Mouse (Mus musculus) left cerebral cortex, adult 9 months (tissue): ENCODE measurements at regions not wholly inside any gene's neighbourhood (a gene's known extent, or its start where the extent isn't known, plus 50 kb on each side); places are given as distances from the start of the nearest gene placed in this dataset.

Experiments
- DNase-seq, 2 experiments: peaks; one replicate each; pipeline ENCODE4 v3.0.0; 2022; ENCODE audit warnings: low spot score in 2 of 2

DNA sequence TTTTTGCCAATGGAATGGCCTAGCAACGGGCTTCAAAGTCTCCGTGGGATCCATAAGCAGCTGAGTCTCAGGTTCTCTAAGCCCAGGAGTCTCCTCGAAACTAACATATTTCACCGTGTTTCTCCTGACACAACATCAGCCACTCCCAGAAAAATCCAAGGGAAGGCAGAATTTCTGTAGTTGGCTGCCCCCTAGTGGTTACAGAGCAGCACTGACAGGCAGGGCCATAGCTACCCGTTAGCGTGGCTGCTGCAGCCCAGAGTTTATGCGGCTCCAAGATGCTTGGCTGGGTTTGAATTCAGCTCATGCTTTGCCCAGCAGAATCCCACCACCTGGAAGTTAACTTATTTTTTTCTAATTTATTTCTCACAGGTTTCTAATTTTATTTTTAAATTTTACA is 140.9 kb upstream of the Tmem164 start:
- peak; percentile 11 to 68 for DNase-seq

DNA sequence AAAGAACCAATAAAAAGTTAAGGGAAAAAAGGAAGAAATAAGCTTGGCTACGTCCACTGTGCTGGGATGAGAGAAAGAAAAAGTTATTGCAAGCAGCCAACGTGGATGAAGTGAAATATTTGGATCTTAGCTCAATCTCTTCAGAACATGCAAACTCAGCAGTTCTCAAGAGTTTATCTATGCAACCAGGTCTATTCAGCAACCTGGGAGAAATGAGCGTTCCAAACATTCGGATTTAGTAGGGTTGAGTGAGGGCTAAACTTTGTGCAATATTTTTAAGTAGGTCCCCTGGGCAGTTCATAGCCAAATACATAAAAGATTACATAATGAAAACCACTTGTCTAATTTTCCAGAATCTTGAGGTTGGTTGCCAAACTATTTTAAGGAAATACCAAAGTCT is 129.0 kb upstream of the Tmem164 start:
- DNase-seq, result no peak

DNA sequence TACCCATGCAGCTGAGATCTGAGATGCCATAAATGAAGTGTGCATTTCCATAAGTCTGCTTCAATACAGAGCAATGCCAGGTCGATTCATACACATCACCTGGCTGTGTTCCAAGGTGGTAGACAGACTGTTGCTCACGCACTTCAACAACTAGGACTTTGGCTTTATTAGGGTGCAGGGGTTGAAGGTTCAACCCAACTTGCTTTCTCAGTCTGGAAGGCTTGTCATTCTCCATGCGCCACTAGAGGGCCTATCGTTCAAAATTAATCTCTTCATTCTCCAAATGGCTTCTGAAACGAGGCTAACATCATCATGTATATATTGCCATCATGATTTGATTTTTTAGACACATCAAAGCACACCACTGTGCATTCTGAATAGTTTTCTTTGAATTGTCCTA is 127.0 kb upstream of the Tmem164 start:
- peak in 1 of 2 experiments; percentile 51 for DNase-seq

DNA sequence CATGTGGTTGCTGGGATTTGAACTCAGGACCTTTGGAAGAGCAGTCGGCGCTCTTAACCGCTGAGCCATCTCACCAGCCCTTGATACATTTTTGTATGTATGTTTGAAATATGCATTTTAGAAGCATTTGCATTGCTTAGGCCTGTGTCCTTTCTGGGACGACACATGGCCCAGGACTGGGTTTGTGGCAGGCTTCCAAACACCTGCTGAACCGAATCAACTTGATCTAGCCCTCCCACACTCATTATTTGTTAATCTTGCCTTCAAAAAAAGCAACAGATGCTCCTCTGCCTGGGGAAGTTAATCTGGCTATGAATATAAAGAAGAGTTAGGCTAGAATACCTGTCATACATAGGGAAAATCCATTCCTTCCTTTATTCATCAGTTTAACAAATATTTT is 123.7 kb upstream of the Tmem164 start:
- no peak for DNase-seq

DNA sequence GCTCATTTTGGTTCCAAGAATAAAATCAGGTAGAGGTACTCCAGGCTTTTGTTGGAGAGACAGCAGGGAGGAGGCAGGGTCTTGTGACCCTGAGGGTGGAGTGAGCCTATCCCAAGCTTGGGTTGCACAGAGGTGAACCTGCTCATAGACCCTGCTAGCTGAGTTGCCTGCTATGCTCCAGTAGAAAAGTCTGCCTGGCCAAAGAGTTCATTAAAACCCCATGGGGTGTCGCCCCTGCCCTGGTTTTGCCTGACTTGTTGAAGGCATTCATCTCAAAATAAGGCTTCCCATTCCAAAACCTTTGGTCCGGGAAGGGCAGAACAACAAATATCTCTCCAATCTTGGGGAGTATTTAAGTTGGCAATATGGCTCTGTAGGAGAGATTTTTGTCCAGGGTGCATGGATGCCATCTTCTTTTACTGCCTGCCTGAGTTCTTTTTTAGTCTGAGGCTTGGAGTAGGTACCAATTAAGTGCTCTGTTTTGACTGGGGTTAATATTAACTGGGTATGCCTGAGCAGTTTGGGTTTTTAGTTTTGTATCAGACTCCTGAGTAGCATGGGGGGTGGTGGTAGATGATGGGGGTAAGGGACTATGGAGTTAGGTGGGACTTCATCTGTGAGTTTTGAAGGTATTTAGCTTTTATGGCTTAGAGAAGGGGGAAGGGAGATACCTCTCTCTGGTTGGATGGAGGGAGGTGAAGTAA is 120.8 kb upstream of the Tmem164 start:
- DNase-seq, result no peak

DNA sequence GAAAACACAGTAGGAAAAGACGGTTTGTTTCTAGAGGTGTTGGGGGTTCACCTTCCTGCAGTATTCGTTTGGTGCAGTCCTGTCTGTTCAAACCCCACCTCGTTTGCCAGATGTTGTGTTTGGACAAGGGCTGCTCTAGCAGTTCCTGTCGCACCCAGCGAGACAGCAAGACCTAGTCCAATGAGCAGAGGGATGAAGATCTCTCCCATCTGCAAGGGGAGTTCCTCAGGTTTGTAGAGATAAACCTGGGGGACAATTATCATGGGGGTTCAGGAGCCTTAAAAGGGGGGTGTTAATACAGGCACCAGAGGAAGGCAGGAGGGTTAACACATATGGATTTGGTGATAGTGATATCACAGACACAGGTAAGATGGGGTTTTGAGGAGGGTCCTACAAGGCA is 119.4 kb upstream of the Tmem164 start:
- DNase-seq, result no peak

DNA sequence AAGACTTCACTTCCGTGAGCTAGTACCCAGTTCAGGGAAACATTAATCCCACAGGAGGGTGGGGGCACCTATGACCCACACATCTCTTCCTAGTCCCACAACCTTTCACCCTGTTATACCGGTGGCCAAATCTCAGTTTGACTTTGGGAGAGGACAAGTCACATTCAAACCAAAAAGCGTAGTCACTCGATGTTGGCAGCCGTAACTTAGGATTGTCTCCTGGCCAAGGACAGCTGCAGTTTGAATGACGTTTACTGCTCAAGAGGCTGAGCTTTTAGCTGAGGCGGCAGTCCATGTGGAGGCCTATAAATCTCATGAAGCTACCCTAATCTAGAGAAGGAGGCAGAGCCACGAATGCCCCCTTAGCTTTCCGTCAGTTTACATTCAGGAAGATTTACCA is 117.0 kb upstream of the Tmem164 start:
- DNase-seq, result no peak

DNA sequence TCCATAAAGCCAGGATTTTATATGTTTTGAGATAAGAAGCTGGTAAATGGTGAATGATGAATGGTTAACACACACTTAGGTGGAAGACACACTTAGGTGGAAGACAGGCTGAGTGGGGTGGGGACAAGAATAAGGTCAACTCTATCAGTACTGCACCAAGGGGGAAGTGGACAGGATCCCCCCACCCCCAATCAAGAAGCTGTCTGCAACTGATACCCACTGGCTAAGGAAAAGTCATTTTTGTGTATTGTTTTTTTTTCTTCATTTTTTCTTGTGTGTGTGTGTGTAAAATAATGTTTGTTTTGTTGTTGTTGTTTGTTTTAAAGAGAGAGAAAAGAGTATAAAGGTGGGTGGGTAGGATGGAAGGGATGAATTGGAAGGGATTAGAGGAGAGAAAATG is 109.4 kb upstream of the Tmem164 start:
- no peak for DNase-seq

DNA sequence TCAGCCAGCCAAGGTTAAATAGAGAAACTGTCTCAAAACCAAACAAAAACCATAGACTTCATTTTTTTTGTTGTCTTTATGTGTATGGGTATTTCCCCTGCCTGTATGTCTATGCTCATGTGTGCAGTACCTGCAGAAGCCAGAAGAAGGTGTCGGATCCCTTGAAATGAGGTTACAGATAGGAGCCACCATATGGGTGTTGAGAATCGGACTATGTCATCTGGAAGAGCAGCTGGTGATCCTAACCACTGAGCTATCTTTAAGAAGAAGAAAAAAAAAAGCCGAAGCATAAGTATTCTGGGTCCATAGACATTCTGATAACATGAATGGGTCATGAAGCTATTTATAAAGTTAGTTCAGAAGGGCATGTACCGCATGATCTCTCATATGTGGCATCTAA is 107.2 kb upstream of the Tmem164 start:
- no peak for DNase-seq

DNA sequence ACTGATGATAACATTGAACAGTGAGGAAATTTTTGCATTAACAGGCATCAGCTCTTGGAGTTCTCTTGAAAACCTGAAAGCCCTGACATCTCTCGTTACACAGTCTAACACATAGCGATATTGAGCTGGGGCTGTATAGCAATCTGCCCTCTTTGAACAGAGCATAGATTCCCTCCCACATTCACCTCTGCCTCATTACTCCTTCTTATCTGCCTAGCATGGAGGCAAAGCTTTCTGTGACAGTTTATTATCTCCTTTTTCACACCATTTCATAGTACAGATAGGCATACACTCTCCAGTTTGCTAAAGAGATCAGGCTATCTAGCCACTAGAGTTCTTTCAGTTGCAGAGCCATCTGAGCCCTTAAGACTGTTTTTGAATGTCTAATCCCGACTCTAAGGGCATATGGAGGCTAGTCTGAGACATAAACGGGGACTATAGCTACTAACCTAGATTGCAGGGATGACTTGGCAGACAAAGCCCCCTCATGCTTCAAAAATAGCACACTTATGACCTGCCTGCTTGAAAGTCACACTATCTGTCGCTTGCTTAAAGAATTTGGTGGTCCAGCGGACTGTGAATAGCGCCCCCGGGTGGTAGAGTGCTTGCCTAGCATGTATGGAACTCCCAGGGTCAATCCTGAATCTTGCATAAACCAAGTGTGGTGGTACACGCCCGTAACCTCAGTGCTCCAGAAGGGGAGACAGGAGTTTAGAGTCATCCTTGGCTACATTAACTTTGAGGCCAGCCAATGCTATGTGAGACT is 106.1 kb upstream of the Tmem164 start:
- no peak for DNase-seq

DNA sequence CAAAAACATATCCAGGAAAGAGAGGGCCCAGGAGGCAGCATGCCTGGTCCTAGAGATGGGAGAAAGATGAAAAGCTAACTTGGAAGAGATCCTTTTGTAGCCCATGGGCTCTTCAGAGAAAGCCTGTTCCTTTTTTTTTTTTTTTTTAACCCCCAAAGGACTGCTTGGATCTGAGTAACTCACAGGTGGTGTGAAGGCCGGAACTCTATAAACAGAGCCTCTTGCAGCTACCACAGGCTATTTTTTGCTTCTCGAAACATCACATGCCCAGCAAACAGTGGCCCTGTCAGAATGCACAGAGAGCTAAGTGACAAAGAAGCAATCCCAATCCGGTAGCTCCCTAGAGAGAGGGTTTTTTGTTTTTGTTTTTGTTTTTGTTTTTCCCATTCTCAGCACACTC is 105.1 kb upstream of the Tmem164 start:
- DNase-seq, result peak in 1 of 2 experiments; percentile 8

DNA sequence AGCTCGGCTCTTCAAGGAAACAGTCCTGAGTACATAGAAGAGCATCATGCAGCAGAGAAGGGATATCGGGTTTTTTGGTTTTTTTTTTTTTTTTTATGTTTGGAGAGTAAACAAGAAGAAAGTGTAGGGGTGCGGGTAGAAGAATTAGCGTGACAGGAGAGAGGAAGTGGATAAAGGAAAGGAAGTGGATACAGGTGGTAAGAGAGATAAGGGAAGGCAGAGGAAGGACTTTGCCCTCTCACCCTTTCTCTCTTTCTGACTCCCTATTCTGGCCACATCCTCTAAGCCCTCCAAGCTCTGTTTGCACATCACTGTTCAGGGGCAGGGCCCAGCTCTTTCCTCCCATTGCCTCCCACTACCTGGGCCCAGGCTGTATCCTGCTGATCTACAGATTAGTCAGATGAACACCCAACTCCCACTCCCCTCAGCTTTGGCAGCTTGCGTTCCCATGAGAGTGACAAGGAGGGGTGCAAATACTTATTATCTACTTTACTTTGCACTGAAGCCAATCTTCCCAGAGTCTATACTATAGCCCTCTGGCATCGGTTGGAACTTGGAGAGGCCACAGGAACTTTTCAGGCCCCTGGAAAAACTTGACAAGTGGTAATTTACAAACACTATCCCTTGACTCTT is 103.6 kb upstream of the Tmem164 start:
- no peak for DNase-seq

DNA sequence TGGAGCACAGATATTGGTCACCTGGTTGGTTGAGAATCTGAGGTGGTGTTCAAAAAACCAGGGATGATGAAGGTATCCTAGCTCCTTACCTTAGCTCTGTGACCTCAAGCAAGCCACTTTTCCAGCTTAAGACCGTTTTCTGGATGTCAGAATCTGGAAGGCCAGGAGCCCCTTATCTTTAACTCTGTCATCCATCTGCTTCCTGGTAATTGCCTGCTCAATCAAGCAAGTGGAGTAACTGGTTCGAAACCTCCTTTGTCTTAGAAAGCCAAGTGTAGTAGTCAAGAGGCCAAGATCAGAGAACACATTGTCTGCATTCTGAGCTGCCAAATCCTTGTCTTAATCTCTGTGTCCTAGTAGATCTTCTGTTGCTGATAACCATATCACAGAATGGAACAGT is 95.9 kb upstream of the Tmem164 start:
- DNase-seq, result no peak

DNA sequence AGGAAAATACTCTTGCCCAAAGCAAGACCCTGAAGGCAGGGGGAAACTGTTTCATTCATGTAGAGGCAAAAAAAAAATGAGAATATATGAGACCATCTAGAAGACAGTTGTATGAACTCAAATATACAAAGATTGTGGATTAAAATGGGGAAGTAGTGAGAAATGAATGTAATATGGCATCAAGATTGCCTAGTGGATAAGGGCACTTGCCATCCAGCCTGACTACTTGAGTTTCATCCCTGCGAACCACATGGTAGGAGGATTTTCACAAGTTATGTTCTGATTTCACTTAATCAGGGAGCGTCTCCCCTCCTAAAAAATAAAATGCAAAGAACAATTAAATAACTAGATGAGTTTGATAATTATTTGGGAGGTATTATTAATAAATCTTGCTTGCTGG is 81.8 kb upstream of the Tmem164 start:
- no peak for DNase-seq

DNA sequence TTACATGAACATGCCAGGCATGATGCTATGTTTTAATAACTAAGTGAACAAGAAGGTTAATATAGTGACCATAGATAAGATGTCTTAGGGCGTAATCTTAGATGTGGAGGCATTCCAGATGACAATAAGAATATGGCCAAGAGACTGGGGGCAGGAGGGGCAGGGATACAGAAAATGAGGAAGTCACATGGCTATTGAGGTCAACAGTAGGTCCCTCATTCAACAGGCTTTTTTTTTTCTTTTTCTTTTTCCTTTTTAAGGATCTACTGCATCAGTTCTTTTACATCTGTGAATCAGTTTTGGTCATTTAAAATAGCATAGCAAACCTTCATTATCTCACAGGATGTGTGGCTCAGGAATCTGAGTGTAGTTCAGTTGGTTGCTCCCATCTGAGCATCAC is 80.4 kb upstream of the Tmem164 start:
- no peak for DNase-seq

DNA sequence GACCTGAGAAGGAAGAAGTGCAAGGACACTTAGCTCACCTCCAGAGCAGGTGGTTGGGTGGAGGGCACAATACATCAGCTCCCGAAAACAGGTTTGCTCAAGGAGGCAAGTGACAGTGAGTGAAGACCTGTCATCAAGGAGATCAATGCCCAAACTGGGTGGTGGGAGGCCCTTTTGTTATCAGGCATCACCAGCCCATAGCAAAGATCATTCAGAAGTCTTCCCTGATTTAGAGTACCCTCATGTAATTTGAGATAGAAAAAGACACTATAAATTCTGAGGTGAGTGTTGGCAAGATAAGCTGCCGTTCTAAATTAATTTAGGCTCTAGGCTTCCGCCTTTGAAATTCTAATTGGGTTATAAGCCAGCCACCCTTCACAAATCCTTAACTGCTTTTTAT is 76.1 kb upstream of the Tmem164 start:
- no peak for DNase-seq

DNA sequence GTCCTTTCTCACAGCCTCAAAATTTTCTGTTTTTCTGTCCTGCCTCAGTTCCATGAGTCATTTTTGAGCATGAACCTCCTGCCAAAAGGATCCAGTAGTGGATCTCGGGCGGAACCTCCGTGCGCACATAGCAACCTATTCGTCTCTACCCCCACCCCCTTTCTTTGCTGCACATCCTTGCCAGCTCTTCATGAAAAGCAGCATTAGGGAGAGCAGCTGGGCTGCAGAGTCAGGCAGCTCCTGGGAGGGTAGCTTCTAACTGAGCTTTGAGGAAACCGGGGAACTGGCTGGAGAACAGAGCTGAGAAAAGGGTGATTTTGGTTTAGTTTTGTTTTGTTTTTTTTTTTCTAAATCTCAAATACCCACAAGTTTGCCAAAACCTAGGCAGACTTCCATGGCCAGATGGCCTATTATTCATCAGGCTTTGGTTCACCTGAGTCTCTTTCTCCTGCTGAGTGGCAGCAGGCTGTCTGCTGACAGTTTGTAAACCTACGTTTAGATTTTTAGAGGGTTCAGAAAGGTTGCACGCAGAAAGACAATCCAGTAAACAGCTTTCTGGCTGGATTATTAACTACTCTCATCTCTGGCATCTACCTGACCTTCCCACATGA is 74.5 kb upstream of the Tmem164 start:
- DNase-seq, result no peak

DNA sequence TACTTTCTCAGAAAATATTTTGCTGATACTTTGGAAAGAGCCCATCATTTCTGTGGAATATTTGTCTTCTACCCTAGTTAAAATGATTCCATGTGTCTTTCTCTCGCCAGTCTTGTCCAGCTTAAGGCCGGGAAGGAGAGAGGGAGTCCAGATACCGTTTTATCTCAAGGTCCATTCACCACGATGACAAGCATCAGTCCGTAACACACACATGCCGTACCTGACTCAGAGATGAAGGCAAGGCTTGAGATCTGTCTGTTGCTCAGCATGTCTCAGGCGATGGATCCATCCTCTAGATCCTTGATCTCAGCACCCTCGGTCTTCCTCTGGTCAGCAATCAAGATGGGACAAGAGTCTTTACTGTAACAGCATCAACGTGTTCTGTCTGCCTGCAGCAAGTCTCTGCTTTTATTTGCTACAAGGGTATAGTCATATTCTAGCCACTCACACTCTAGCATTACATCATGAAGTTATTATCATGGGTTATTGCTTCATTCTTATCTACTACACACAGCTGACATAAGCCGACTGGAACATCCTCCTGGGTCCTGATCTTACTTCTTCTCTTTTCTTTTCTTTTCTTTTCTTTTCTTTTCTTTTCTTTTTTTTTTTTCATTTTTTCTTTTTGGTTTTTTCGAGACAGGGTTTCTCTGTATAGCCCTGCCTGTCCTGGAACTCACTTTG is 64.9 kb upstream of the Tmem164 start:
- no peak for DNase-seq

DNA sequence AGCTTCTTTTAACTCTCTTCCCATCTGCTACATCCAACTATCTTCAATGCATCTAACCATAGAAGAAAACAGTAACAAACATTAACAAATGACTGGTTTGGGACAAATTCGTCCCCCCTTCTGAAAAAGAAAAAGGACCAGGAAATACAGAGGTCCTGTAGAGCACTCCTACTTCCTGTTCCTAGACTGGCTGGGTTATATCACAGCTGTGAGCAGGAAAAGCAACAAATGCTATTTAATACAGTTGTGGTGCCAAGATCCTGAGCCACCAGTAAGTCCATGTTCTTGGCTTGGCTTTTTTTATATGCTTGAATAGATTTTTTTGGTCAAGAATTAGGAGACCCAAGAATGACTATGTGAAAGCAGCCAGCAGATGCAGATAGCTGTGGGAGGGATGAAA is 62.8 kb upstream of the Tmem164 start:
- DNase-seq, result no peak

DNA sequence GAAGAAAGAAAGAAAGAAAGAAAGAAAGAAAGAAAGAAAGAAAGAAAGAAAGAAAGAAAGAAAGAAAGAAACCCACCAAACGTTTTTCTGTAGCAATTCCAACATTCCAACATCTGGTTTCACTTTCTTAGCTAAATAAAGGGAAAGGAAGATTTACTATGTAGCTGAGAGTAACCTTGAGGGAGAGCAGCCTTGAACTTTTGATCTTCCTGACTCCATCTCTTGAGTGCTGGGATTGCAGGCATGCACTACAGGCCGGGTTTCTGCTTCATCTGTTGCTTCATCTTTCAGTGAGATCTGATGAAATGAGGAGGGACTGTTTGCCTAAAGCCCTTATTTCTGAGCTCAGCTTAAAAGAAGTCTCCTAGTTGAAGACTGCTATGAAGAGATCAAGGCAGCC is 57.8 kb upstream of the Tmem164 start:
- DNase-seq, result no peak

DNA sequence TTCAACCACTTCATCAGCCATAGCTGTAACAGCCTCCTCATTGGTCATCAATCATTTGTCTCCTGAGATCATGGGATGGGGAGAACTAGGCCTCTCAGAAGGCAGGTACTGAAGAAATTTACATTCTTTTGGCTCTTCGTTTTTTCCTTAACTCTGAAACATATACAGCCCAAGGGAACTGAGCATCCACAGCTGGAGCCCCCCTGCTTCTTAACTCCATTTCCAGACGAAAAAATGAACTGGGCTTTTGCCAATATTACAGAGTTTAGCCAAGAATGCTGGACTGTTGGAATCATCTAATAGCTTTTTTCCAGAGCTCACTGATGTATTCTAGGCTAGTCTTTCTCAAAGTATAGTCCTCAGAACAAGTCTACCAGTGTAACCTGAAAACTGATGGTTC is 57.3 kb upstream of the Tmem164 start:
- DNase-seq, result no peak
